Mouse (Mus musculus) spleen, postnatal 4 days (tissue): ENCODE results near the gene Mrpl53.
A peak's percentile ranks its signal among the peaks of the same experiment; 100 is the strongest.

Source experiments
- DNase-seq, 2 experiments: peaks; one replicate each; pipeline ENCODE4 v3.0.0; 2022; ENCODE audit warnings: low spot score in 2 of 2

Mrpl53 gene

GRCm38 (mm10) chr6:83120930-83121862, 12.4 kb downstream of the Mrpl53 start, which contains the start of gene Wbp1:
Wbp1 (minus strand) TSS chr6:83121559.
- DNase-seq = peak; percentile 89 to 91

- DNase-seq = peak in 1 of 2 experiments; percentile 86
Measured at GRCm38 (mm10) chr6:83121863-83122710, 13.2 kb downstream of the Mrpl53 start.

GRCm38 (mm10) chr6:83122961-83123360, 14.1 kb downstream of the Mrpl53 start:
- DNase-seq = no peak

GRCm38 (mm10) chr6:83124851-83125312, 16.0 kb downstream of the Mrpl53 start:
- peak; percentile 89 to 92 for DNase-seq

GRCm38 (mm10) chr6:83125331-83125730, 16.5 kb downstream of the Mrpl53 start, which contains the start of gene Ino80b:
Ino80b (minus strand) TSS chr6:83125431.
- no peak for DNase-seq

GRCm38 (mm10) chr6:83127419-83127818, 18.6 kb downstream of the Mrpl53 start:
- DNase-seq = no peak

GRCm38 (mm10) chr6:83131469-83132034, 22.7 kb downstream of the Mrpl53 start:
- no peak for DNase-seq

GRCm38 (mm10) chr6:83132176-83132919, 23.5 kb downstream of the Mrpl53 start:
- no peak for DNase-seq

GRCm38 (mm10) chr6:83134226-83134625, 25.4 kb downstream of the Mrpl53 start:
- no peak for DNase-seq

- DNase-seq = no peak
Measured at GRCm38 (mm10) chr6:83134951-83135513, 26.2 kb downstream of the Mrpl53 start, which contains the start of gene Rtkn. Rtkn (plus strand) TSS chr6:83135463.

GRCm38 (mm10) chr6:83135571-83136161, 26.8 kb downstream of the Mrpl53 start:
- peak in 1 of 2 experiments; percentile 68 for DNase-seq

- no peak for DNase-seq
Measured at GRCm38 (mm10) chr6:83136291-83136880, 27.5 kb downstream of the Mrpl53 start.

- DNase-seq = peak in 1 of 2 experiments; percentile 71
Measured at GRCm38 (mm10) chr6:83136881-83137575, 28.2 kb downstream of the Mrpl53 start.

GRCm38 (mm10) chr6:83137576-83137950, 28.7 kb downstream of the Mrpl53 start:
- peak in 1 of 2 experiments; percentile 72 for DNase-seq

GRCm38 (mm10) chr6:83138056-83138455, 29.2 kb downstream of the Mrpl53 start:
- DNase-seq = no peak

GRCm38 (mm10) chr6:83140044-83140443, 31.2 kb downstream of the Mrpl53 start:
- DNase-seq = no peak

- DNase-seq = no peak
Measured at GRCm38 (mm10) chr6:83141636-83142035, 32.8 kb downstream of the Mrpl53 start.

- DNase-seq = no peak
Measured at GRCm38 (mm10) chr6:83142211-83142731, 33.4 kb downstream of the Mrpl53 start.

GRCm38 (mm10) chr6:83142886-83143285, 34.0 kb downstream of the Mrpl53 start:
- DNase-seq = no peak
